Mouse (Mus musculus) neural tube, embryonic 10.5 days (tissue): ENCODE measurements around the gene Utp6.
"Not testable (repeated sequence)": the region's sequence is repeated elsewhere in the genome, so short reads cannot be mapped to it uniquely, and the experiment has no call there.

Experiments used
- DNase-seq: peaks from one replicate; pipeline ENCODE4 v3.0.0-alpha.2; 2017; ENCODE audit warnings: low spot score; ENCODE audit errors: extremely low spot score

Utp6 gene

DNA sequence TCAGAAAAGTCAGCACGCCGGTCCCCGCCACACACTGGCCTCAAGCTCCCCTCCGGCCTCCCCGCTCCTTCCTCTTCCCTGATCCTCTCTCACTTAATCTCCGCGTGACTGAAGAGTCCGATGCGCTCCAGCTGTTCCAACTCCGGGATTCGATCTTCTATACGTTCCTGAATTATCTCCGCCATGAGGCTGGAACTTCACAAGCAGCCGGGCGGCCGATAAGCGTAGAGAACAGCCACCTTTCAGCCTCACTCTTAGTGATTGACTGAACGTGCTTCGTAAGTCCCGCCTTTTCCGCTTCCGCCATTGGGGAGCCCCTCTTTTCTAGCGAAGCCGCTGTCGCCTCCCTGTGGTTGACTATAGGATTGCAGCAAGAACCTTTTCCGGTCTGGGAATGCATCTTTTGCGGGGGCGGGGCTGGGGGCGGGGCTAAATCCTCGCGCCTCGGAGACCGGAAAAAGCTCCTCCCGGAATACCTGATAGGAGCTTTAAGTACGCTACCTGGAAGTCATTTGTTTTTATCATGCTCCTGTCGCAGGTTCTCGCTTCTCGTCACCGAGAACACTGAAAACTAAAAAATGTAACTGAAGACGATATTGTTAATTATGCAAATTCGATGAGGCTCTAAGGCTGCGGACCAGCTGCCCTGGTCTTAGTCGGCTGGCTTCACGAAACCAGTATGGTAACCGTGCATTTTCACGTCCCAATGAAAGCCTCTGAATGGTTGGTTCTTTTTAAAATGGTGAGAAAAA, at the start of gene Utp6:
TSS of gene Utp6 (minus strand) at position 266 of the 752 bp plus-strand sequence.
- DNase-seq: peak; percentile 100

GRCm38 (mm10) chr11:79994271-79994988, 32.2 kb upstream of the Utp6 start:
- no peak for DNase-seq

DNA sequence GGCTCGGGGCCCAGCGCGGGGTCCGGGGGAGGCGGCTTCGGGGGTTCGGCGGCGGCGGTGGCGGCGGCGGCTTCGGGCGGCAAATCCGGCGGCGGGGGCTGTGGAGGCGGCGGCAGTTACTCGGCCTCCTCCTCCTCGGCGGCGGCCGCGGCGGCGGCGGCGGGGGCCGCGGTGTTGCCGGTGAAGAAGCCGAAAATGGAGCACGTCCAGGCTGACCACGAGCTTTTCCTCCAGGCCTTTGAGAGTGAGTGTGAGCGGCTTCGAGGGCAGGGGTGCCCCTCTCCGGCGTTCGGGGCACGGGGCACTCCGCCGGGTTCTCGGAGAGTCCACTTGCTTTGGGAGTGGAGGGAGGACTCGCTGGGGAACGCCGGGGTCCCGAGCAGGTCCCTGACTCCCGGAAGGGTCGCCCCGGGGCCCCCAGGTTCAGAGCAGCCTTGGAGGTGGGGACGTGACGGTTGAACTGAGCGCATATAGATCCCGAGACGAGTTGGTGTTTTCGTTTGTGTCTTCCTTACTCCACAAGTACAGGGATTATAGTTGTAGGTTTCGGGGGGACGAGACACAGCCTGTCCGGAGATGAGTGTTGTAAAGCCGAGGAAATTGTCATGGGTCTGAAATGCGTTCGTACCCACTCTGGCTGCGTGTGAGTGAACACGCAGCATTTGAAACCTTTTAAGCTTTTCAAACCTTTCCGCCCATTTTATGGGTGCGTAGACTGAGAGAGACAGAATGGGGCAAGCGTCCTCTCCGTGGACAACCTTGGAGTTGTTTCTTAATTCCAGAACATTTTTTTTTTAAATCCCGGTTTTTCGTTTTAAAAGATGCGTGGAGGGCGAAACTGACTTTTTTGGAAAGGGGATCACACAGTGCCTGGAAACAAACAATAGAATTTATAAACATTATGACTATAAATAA, 31.4 kb upstream of the Utp6 start:
- DNase-seq: no peak

- peak; percentile 98 for DNase-seq
These were observed 30.6 kb upstream of the Utp6 start, which contains the start of gene Suz12 for GRCm38 (mm10) chr11:79992592-79993355. Gene Suz12, plus strand, starts transcription at chr11:79993106.

DNA sequence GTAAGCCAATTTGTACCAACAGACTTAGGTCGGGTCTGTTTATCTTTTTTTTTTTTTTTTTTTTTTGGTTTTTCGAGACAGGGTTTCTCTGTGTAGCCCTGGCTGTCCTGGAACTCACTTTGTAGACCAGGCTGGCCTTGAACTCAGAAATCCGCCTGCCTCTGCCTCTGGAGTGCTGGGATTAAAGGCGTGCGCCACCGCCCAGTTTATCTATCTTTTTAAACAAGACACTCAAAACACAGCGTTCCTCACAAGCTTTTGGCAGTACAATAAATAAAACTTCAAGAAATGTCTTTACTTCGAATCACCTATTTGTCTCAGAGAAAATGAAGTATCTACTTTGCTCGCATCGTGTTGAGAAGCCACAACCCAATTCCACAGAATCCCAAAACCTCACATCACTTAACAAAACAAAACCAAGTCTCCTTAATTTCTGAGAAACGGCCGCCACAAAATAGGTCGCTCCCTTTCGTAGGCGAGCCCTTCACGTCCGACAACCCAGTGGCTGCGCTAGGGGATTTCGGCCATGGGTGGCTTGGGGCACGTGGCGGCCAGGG, 29.9 kb upstream of the Utp6 start:
- DNase-seq: no peak

- DNase-seq: no peak
These were observed 29.4 kb upstream of the Utp6 start for GRCm38 (mm10) chr11:79991600-79991999.

DNA sequence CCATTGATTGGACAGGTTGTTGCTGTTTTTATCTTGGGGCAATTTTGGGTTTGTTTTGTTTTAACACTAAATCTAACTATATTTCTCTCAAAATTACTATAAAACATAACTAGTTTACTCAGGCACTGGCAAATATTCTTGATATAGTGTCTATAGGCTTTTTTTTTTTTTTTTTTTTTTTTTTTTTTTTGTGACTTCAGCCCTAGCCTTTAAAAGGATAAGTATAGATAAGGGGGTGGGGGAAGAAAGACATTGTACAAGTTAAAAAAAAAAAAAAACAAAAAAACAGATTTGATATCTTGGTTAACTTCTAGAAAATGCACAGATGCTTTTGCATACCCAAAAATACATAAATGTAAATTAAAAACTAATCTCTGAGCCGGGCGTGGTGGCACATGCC, 27.9 kb upstream of the Utp6 start:
- no peak for DNase-seq

- DNase-seq: no peak
These were observed 25.7 kb upstream of the Utp6 start for GRCm38 (mm10) chr11:79987896-79988295.

GRCm38 (mm10) chr11:79986886-79987285, 24.7 kb upstream of the Utp6 start:
- DNase-seq: no peak

DNA sequence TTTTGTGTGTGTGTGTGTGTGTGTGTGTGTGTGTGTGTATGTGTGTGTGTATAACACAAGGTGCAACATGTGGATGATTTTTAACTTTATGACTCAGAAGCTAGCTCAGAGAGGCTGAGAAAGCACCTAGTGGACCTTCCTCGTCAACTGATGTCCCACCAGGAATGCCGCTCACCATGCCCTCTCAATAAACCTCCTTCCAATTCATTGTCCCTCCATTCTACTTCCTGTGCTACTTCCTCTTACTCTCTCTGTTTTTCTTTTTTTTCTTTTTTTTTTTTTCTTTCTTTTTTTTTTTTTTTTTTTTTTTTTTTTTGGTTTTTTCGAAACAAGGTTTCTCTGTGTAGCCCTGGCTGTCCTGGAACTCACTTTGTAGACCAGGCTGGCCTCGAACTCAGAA, 15.6 kb upstream of the Utp6 start:
- DNase-seq: not testable (repeated sequence)

DNA sequence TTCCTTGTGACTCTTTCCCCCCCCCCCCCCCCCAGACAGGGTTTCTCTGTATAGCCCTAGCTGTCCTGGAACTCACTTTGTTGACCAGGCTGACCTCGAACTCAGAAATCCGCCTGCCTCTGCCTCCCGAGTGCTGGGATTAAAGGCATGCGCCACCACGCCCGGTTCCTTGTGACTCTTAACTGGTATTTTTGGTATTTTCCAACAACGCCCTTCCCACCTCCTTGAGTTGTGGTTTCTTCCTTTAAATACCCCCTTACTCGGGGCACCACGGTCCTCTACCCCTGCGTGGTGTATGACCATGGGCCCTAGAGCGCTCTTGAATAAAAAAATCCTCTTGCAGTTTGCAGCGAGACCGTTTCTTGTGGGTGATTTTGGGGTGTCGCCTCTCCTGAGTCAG, 14.9 kb upstream of the Utp6 start:
- not testable (repeated sequence) for DNase-seq

DNA sequence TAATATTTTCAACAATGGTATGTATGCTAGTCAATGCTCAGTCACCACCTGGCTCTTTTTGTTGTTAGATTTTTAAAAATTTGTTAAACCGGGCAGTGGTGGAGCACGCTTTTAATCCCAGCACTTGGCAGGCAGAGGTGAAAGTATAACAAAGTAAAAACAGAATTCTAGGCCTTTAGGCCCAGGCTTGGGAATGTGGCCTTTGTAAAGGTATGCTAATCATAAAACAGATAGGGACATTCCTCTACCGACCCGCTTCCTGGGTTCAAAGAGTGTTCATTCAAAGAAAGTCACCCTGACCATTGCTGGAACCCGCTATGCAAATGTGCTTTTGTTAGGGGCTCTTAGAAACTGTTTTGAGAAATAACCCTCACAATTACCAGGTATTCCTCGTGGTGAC, 14.5 kb upstream of the Utp6 start:
- DNase-seq: not testable (repeated sequence)

DNA sequence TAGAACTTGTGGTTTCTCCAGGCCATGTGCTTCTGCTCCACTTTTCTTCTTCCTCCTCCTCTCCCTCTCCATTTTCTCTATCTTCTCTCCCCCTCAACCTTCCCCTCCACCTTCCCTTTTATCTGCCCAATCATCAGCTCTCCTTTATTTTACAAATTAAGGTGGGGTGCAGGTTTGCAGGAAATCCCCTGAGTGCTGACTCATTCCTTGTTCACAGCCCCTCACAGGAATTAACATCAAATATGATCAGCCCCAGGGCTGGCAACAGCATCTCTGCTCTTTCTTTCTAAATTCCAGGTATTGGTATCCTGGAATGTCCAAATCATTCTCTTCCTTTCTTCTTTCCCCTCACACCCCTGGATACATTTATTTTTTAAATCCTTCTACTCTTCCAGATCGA, 14.0 kb upstream of the Utp6 start:
- no peak for DNase-seq

DNA sequence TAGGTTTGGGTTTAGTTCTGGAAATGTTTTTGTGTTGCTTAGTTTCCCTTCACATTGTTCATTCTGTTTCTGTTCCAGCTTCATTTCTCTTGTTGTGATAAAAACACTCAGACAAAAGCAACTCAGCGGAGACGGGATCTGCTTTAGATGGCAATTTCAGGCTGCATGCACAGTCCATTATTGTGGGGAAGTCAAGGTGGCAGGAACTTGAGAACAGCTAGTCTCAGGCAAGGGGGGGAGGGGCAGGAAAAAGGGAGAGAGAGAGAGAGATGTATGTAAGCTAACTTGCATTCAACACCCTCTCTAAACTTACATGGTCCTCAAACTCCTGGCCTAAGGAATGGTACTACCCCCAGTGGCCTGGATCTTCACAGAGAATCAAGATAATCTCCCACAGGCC, 13.2 kb upstream of the Utp6 start:
- no peak for DNase-seq

- DNase-seq: peak; percentile 72
These were observed 11.7 kb upstream of the Utp6 start for GRCm38 (mm10) chr11:79973626-79974476.

GRCm38 (mm10) chr11:79973133-79973532, 10.9 kb upstream of the Utp6 start:
- DNase-seq: no peak

DNA sequence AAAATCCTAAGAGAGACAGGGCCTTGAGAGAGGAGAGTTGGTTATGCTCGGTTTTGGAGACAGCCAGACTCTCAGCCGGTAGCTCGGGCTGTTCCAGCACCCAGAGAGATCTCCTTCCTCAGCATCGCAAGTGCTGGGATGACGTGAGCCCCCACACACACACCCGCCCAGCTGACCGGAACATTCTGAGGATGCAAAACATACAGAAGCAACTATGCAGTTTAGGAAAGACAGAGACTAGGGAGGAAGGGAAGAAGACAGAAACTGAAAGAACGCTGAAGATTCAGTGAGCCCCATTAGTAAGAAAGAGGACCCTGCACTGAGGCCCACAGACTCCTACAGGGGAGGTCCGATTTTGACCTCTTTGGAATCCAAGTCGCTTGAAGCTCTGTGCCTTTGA, 5.6 kb upstream of the Utp6 start:
- no peak for DNase-seq

DNA sequence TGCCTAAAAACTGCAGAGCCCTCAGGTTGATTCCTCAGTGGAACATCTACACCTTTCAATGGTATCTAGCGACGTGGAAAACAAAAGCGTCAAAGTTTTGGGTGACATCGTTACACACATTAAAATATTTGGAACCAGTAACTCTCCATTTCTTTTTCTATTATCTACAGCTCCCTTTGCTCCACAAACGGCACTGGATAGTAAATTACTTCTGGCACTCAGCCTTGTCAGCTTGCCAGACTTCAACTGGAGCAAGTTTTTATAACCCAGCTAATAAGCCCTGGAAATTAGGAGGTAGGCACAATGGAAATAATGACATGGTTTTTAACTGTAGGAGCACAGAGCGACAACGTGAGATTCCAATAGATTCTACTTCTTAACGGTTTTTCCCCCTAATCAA, 3.7 kb upstream of the Utp6 start:
- no peak for DNase-seq

GRCm38 (mm10) chr11:79963212-79963974, 1.2 kb upstream of the Utp6 start:
- DNase-seq: no peak
